Mouse (Mus musculus): ENCODE data around the gene Polr2g.

DNA sequence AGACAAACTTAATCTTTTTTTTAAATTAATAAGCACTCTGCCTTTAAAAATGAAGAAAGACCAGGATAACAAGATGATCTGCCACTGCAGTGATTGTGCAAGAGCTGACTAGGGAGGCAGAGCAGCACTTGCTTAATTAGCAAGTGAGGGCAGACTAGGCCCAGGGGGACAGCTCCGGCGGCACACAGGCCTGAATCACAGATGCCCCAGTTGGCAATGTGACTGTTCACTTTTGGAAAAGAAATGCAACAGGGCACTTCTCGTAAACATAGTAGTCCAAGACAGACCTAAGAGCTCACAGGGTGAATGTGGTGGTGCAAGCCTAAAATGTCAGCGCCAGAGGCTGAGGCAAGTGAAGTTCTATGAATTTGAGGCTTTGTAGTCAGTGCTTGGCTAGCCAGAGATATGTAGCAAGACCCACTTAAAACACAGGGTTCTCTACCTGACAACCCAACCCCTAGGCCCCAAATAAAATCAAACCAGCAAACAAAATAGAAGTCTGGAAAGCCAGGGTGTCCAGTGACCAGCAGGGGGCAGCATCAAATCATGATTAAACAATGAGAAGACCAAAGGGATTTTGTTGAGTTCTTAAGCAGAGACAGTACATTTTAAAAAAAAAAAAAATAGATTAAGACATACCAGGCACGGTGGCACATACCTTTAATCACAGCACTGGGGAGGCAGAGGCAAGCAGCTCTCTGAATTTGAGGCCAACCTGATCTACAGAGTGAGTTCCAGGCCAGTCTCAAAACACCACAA is 46.2 kb upstream of the Polr2g start:
- TF ChIP-seq CTCF (IDR thresholded peaks at IDR 0.05; ENCODE audit: control insufficient read depth, insufficient read depth, insufficient replicate concordance, low read depth, low read length) = no peak
- TF ChIP-seq POLR2A (IDR thresholded peaks at IDR 0.05; ENCODE audit: control insufficient read depth, low read depth, low read length) = no peak

Measured in testis, adult 2 months (tissue).